Mouse (Mus musculus) midbrain, embryonic 14.5 days (tissue): ENCODE measurements around the gene Ppp1r18. TPM values are rescaled to one million over a fixed set of nuclear protein-coding genes. Genes with fewer than 3 reads are reported as not detected.

Source experiments
- ATAC-seq: fragments of 200-750 bp; cut with Nextera tagmentation; 2 replicates; pipeline ENCODE4 v1.8.0; 2017; ENCODE audit warnings: moderate number of reproducible peaks, moderate library complexity; ENCODE audit not compliant: low FRiP score, low TSS enrichment
- DNase-seq: peaks from one replicate; pipeline ENCODE4 v3.0.0-alpha.2; 2015
- H3K27ac ChIP-seq: fragments of 300-500 bp; sonication (generic); replicated peaks from 2 replicates; pipeline ENCODE4 v1.5.1; 2014; ENCODE audit warnings: mild to moderate bottlenecking, low read depth, low read length, moderate library complexity
- H3K27me3 ChIP-seq: fragments of 300-500 bp; sonication (generic); 2 replicates; pipeline ENCODE4 v1.6.1; 2014; ENCODE audit warnings: low read length, control low read depth, mixed read lengths; ENCODE audit not compliant: control insufficient read depth, insufficient read depth
- H3K36me3 ChIP-seq: fragments of 300-500 bp; sonication (generic); 2 replicates; pipeline ENCODE4 v1.6.1; 2014; ENCODE audit warnings: low read length, control low read depth; ENCODE audit not compliant: control insufficient read depth, insufficient read depth
- H3K4me1 ChIP-seq: fragments of 300-500 bp; sonication (generic); 2 replicates; pipeline ENCODE4 v1.6.1; 2014; ENCODE audit warnings: mild to moderate bottlenecking, antibody characterized with exemption, low read length, control low read depth; ENCODE audit not compliant: control insufficient read depth, insufficient read depth
- H3K4me2 ChIP-seq: fragments of 300-500 bp; sonication (generic); 2 replicates; pipeline ENCODE4 v1.6.1; 2014; ENCODE audit warnings: mild to moderate bottlenecking, low read length, moderate library complexity
- H3K4me3 ChIP-seq: fragments of 300-500 bp; sonication (generic); replicated peaks from 2 replicates; pipeline ENCODE4 v1.5.1; 2014; ENCODE audit warnings: low read depth, low read length
- H3K9ac ChIP-seq: fragments of 300-500 bp; sonication (generic); replicated peaks from 2 replicates; pipeline ENCODE4 v1.6.1; 2014; ENCODE audit warnings: mild to moderate bottlenecking, low read length, moderate library complexity
- H3K9me3 ChIP-seq: fragments of 300-500 bp; sonication (generic); 2 replicates; pipeline ENCODE4 v1.6.1; 2016; ENCODE audit warnings: low read length, control low read depth, mixed read lengths; ENCODE audit not compliant: control insufficient read depth
- WGBS: fragments of 180-500 bp; shearing (Covaris S2); extraction: QIAGEN DNeasy Blood & Tissue Kit; methylation state at CpG from one replicate; pipeline ENCODE4 v1.1.7; 2014; 5-methylcytosine and 5-hydroxymethylcytosine counted together
- polyA plus RNA-seq: library from polyadenylated mRNA; unstranded; fragments of >200 nt; fragmentation: Nextera tagmentation; extraction: Ambion mirVana; gene quantifications from 2 replicates; pipeline ENCODE4 v1.2.1, GENCODE M21; 2014

Ppp1r18 gene
- polyA plus RNA-seq, 1 experiment from 2014 or later = 21.0 TPM

DNA sequence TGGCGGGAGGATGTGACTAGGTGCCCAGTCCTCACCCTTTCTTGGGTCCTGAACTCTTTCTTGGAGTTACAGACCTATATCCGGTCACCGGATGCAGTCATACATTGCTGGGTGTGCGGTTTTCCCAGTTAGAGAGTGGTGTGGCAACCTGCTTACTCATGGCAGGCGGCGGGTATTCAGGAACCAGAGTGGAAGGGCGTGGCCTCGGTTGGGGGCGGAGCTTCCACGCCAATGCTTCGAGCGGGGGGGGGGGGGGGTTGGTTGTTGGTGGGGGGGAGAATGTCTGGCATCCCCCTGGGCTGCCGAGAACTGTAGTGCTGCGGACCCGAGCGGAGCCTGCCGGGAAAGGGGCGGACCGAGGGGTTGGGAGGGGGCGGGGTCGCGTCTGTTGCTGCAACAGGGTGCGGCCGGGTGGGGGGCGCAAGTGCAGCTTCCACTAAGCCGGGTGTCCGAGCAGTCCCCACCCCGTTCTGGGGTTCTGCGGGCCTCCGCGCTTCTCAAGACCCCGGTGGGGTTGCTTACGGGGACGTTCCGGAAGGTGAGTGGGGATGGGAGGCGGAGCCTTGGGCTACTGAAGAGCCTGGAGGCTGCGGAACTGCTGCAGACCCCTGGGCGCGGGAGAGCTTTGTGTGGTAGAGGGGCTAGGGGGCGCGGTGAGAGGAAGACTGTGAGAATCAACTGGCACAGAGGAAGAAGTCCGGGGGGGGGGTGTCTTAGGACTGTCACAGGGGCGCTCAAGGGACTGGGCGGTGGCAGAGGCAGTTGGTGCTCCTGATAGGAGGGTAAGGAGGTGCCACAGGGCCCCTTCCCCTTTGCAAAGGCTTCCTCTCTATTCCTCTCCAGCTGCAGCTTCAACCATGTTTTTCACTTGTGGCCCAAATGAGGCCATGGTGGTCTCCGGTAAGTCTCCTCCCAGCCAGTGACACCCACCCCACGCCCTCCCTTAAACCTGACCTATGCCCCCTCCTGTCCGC is 42.1 kb upstream of the Ppp1r18 start, which contains the start of gene Flot1:
Gene Flot1 (plus strand): TSS at position 267 of the 974 bp plus-strand sequence.
- Histone ChIP-seq H3K27ac (peak within 1 kb of the TSS; percentile 83), H3K4me3 (peak within 1 kb of the TSS; percentile 66), H3K4me2 (peak within 1 kb of the TSS; percentile 75), H3K36me3 (peaks cover 29% of the 10 kb centered on the region), H3K9ac (peak within 1 kb of the TSS; percentile 69), H3K27me3 (0 out of 2 replicates have a peak, but pooled peaks cover 4% of the 10 kb centered on the region), H3K9me3 (no peaks in the 10 kb centered on the region), H3K4me1 (peaks cover 24% of the 10 kb centered on the region)
- WGBS = under 1% methylated on average over 46 of the region's 47 CpGs
- ATAC-seq = peak; percentile 89
- DNase-seq = peak; percentile 91

DNA sequence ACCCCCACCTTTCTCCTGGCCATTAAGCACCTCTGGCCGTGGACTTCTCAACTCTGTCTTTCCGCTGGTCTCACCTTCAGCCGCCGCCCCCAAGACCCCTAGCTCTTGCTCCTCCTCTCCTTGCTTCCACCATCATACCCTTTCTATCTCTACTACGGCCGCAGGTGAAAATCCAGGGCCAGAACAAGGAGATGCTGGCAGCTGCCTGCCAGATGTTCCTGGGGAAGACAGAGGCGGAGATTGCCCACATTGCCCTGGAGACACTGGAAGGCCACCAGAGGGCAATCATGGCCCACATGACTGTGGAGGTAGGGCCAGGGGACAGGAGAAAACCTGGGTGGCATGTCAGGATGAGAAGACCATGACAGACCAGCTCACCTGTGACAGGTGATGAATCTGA is 41.0 kb upstream of the Ppp1r18 start:
- Histone ChIP-seq H3K27ac (no peak overlapping the region), H3K4me2 (peak overlapping the region; percentile 75), H3K4me1 (peaks cover 24% of the 10 kb centered on the region), H3K27me3 (0 out of 2 replicates have a peak, but pooled peaks cover 4% of the 10 kb centered on the region), H3K36me3 (peaks cover 35% of the 10 kb centered on the region), H3K4me3 (peak overlapping the region; percentile 66), H3K9me3 (no peaks in the 10 kb centered on the region), H3K9ac (0 out of 2 replicates have a peak overlapping the region, but pooled peaks have one; percentile 10)
- 69% methylated on average over 7 of the region's 7 CpGs for WGBS
- DNase-seq = no peak
- no peak for ATAC-seq

DNA sequence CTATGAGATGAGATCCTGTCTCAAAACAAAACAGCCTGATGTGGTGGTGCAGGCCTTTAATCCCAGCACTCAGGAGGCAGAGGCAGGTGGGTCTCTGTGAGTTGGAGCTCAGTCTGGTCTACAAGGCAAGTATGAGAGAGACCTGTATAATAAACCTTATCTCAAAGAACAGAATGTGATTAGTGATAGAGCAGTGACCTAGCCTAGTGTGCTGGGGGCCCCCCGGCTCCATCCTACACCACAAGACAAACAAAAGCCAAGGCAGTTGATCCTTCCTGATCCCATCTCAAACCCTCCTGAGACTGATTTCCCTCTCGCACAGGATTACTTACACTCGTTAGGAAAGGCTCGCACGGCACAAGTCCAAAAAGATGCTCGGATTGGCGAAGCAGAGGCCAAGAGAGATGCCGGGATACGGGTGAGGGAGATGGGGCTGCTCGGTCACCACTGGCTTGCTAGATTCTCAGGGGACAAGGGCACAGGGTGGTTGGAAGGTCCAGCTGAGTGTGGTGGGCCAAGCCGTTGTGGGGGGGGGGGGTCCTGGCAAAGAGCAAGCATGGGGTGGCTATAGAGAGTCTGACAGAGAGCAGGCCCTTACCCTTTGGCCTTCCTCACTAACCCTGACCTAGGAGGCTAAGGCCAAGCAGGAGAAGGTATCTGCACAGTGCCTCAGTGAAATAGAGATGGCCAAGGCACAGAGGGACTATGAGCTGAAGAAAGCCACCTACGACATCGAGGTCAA is 40.1 kb upstream of the Ppp1r18 start:
- Histone ChIP-seq H3K4me2 (no peak overlapping the region), H3K27ac (no peak overlapping the region), H3K27me3 (no peaks in the 10 kb centered on the region), H3K4me1 (peaks cover 27% of the 10 kb centered on the region), H3K4me3 (no peak overlapping the region), H3K9ac (no peak overlapping the region), H3K9me3 (no peaks in the 10 kb centered on the region), H3K36me3 (peaks cover 39% of the 10 kb centered on the region)
- DNase-seq (no peak), ATAC-seq (no peak)
- 90% methylated on average over 13 of the region's 13 CpGs for WGBS

DNA sequence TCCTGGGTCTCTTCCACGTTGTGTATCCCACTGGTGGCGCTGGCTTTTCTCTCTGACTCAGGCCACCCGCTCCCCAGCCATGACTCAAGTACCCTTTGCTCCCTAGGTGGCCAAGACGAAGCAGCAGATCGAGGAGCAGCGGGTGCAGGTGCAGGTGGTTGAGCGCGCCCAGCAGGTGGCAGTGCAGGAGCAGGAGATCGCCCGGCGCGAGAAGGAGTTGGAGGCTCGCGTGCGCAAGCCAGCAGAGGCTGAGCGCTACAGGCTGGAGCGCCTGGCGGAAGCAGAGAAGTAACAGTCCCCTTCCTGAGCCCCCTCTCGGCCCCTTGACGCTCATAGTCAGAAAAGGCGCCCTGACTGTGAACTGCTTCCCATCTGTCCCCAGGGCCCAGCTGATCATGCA is 35.7 kb upstream of the Ppp1r18 start:
- no peak overlapping the region for H3K27ac ChIP-seq
- H3K4me2 ChIP-seq = 0 out of 2 replicates have a peak overlapping the region, but pooled peaks have one; percentile 6
- no peaks in the 10 kb centered on the region for H3K9me3 ChIP-seq
- 3% methylated on average over 21 of the region's 21 CpGs for WGBS
- H3K4me1 ChIP-seq = peaks cover 11% of the 10 kb centered on the region
- no peak overlapping the region for H3K9ac ChIP-seq
- peak; percentile 65; the same call in 1 of the 2 replicates for ATAC-seq
- no peak overlapping the region for H3K4me3 ChIP-seq
- peak; percentile 91 for DNase-seq
- H3K27me3 ChIP-seq = no peaks in the 10 kb centered on the region
- peaks cover 78% of the 10 kb centered on the region for H3K36me3 ChIP-seq

DNA sequence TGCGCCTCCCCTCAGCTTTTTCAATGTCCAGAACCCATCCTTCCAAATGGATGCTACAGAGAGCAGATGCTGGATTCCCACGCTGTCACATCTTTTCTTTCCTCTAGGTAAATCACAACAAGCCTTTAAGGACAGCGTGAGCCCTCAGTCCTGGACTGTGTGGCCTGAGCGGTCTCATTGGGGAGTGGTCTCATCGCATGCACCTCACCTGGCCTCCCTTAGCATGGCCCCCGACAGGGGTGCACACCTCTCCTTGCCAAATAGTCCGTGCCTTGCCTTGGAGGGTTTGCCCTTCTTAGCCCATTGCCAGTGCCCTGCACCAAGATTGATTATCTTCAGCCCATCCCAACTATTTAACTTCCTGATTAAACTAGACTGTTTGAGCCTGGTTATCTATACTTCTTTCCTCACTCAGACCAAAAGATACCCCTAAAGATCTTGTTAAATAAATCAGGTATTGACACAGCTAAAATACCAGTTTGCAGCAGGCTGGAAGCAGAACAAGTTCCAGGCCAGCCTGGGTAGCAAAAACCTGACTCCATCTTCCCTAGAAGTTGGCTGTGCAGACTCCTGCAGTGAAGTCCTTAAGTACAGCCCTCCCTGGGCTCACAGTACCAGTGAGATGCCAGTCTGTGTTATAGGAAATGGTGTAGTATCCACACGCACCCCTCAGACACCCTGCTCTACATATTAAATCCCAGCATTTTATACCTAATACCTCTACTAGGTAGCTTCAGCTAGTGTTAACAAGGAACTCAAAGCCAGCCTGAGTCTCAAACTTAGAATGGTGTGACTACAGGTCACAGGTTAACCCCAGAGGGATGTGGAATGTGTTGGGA is 32.8 kb upstream of the Ppp1r18 start:
- Histone ChIP-seq H3K36me3 (peaks cover 75% of the 10 kb centered on the region), H3K9me3 (no peaks in the 10 kb centered on the region), H3K27me3 (no peaks in the 10 kb centered on the region), H3K4me3 (no peak overlapping the region), H3K4me2 (no peak overlapping the region), H3K4me1 (peaks cover 24% of the 10 kb centered on the region), H3K27ac (no peak overlapping the region), H3K9ac (no peak overlapping the region)
- 66% methylated on average over 8 of the region's 8 CpGs for WGBS
- DNase-seq (no peak), ATAC-seq (no peak)

DNA sequence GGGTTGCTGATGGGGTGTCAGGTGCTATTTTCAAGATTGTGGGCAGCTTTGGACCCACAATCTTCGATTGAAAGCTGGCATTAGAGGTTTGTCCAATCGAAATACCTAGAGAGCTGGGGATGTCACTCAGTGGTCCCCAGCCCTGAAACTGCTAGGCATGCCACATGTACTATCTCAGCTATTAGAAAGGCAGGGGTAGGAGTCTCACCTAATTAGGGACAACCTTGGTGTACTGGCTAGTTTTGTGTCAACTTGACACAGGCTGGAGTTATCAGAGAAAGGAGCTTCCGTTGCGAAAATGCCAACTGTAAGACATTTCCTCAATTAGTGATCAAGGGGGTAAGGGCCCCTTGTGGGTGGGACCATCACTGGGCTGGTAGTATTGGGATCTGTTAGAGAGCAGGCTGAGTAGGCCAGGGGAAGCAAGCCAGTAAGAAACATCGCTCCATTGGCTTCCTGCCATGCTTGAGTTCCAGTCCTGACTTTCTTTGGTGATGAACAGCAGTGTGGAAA is 32.1 kb upstream of the Ppp1r18 start:
- peaks cover 69% of the 10 kb centered on the region for H3K36me3 ChIP-seq
- peaks cover 24% of the 10 kb centered on the region for H3K4me1 ChIP-seq
- H3K9me3 ChIP-seq = no peaks in the 10 kb centered on the region
- ATAC-seq (no peak), DNase-seq (no peak)
- peak overlapping the region; percentile 82; the same call in 1 of the 2 replicates for H3K4me2 ChIP-seq
- WGBS = 27% methylated on average over 5 of the region's 5 CpGs
- H3K27me3 ChIP-seq = no peaks in the 10 kb centered on the region
- no peak overlapping the region for H3K4me3 ChIP-seq
- H3K27ac ChIP-seq = no peak overlapping the region
- H3K9ac ChIP-seq = 0 out of 2 replicates have a peak overlapping the region, but pooled peaks have one; percentile 9

DNA sequence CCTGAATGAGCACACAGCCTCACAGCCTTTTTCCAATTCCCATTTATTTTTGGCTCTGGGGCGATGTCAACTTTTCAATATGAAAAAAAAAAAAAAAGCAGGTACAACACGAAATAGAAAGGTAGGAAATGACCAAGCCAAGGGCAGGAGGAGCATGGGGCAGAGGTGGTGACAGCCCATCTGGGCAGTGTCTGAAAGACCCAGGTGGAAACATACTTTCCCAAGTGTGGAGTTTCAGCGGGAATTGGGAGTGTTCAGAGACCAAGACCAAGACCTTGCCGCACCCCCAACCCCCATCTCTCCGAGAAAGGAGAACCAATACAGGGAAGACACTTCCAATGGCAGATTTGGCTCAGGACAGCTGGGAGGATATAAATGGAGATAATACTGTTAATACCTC is 31.5 kb upstream of the Ppp1r18 start:
- no peak overlapping the region; the same call in 1 of the 2 replicates for H3K9ac ChIP-seq
- WGBS = 68% methylated on average over 5 of the region's 5 CpGs

More for the DNA sequence above, 31.5 kb upstream of the Ppp1r18 start:
- ATAC-seq (no peak), DNase-seq (no peak)
- H3K36me3 ChIP-seq = peaks cover 64% of the 10 kb centered on the region
- no peaks in the 10 kb centered on the region for H3K27me3 ChIP-seq
- H3K4me1 ChIP-seq = peaks cover 24% of the 10 kb centered on the region
- H3K4me3 ChIP-seq = peak overlapping the region; percentile 10
- H3K4me2 ChIP-seq = peak overlapping the region; percentile 82
- H3K27ac ChIP-seq = no peak overlapping the region
- H3K9me3 ChIP-seq = no peaks in the 10 kb centered on the region
